Mouse (Mus musculus): ENCODE results near the gene Litaf. TPM values are rescaled to one million over a fixed set of nuclear protein-coding genes. Genes with fewer than 3 reads are reported as not detected.

Litaf gene
- polyA plus RNA-seq (2016; fragmentation: Nextera tagmentation; extraction: Ambion mirVana): 97.9 and 106 TPM in 2 replicates

GRCm38 (mm10) chr16:11066029-11066832 lies at the start of gene Litaf:
Litaf (minus strand) TSS chr16:11066157.
- Histone ChIP-seq H3K9me3 (replicated peaks) (no peaks in the 10 kb centered on the region), H3K4me3 (peak within 1 kb of the TSS; percentile 80), H3K27me3 (ENCODE audit: low read depth, poor library complexity, severe bottlenecking) (no peaks in the 10 kb centered on the region), H3K4me1 (peaks cover 70% of the 10 kb centered on the region), H3K27ac (replicated peaks) (peak within 1 kb of the TSS; percentile 99), H3K36me3 (peaks cover 24% of the 10 kb centered on the region)
- under 1% methylated on average over 78 of the region's 78 CpGs for WGBS
- DNase-seq (ENCODE audit: low spot score): peak; percentile 99

GRCm38 (mm10) chr16:11109198-11109740 lies 43.3 kb upstream of the Litaf start:
- Histone ChIP-seq H3K9me3 (replicated peaks) (no peaks in the 10 kb centered on the region), H3K27me3 (ENCODE audit: low read depth, poor library complexity, severe bottlenecking) (no peaks in the 10 kb centered on the region), H3K36me3 (peaks cover 42% of the 10 kb centered on the region), H3K4me1 (no peaks in the 10 kb centered on the region), H3K4me3 (no peak overlapping the region), H3K27ac (replicated peaks) (no peak overlapping the region)
- no peak for DNase-seq (ENCODE audit: low spot score)
- 80% methylated on average over 4 of the region's 4 CpGs for WGBS

- Histone ChIP-seq H3K4me1 (no peaks in the 10 kb centered on the region), H3K4me3 (no peak overlapping the region), H3K36me3 (peaks cover 49% of the 10 kb centered on the region), H3K27ac (replicated peaks) (no peak overlapping the region), H3K27me3 (ENCODE audit: low read depth, poor library complexity, severe bottlenecking) (no peaks in the 10 kb centered on the region), H3K9me3 (replicated peaks) (no peaks in the 10 kb centered on the region)
- 86% methylated on average over 1 of the region's 1 CpGs for WGBS
- no peak for DNase-seq (ENCODE audit: low spot score)
These were observed 38.9 kb upstream of the Litaf start for GRCm38 (mm10) chr16:11104905-11105304.

- Histone ChIP-seq H3K27me3 (ENCODE audit: low read depth, poor library complexity, severe bottlenecking) (no peaks in the 10 kb centered on the region), H3K9me3 (replicated peaks) (no peaks in the 10 kb centered on the region), H3K4me3 (no peak overlapping the region), H3K4me1 (no peaks in the 10 kb centered on the region), H3K36me3 (peaks cover 26% of the 10 kb centered on the region), H3K27ac (replicated peaks) (no peak overlapping the region)
- DNase-seq (ENCODE audit: low spot score): no peak
- 92% methylated on average over 3 of the region's 3 CpGs for WGBS
These were observed 31.3 kb upstream of the Litaf start for GRCm38 (mm10) chr16:11097301-11097700.

GRCm38 (mm10) chr16:11093717-11094386 lies 27.9 kb upstream of the Litaf start:
- Histone ChIP-seq H3K27me3 (ENCODE audit: low read depth, poor library complexity, severe bottlenecking) (no peaks in the 10 kb centered on the region), H3K36me3 (peaks cover 46% of the 10 kb centered on the region), H3K27ac (replicated peaks) (no peak overlapping the region), H3K4me1 (no peaks in the 10 kb centered on the region), H3K4me3 (no peak overlapping the region), H3K9me3 (replicated peaks) (no peaks in the 10 kb centered on the region)
- DNase-seq (ENCODE audit: low spot score): no peak
- 92% methylated on average over 13 of the region's 13 CpGs for WGBS

- no peak for DNase-seq (ENCODE audit: low spot score)
- 92% methylated on average over 3 of the region's 3 CpGs for WGBS
- H3K9me3 ChIP-seq (replicated peaks): no peaks in the 10 kb centered on the region
- no peak overlapping the region for H3K27ac ChIP-seq (replicated peaks)
- no peak overlapping the region for H3K4me3 ChIP-seq
- peaks cover 60% of the 10 kb centered on the region for H3K36me3 ChIP-seq
- H3K27me3 ChIP-seq (ENCODE audit: low read depth, poor library complexity, severe bottlenecking): no peaks in the 10 kb centered on the region
- no peaks in the 10 kb centered on the region for H3K4me1 ChIP-seq
These were observed 26.6 kb upstream of the Litaf start for GRCm38 (mm10) chr16:11092523-11092922.

GRCm38 (mm10) chr16:11092061-11092460 lies 26.1 kb upstream of the Litaf start:
- no peak overlapping the region for H3K4me3 ChIP-seq
- no peak overlapping the region for H3K27ac ChIP-seq (replicated peaks)
- no peaks in the 10 kb centered on the region for H3K9me3 ChIP-seq (replicated peaks)
- no peaks in the 10 kb centered on the region for H3K27me3 ChIP-seq (ENCODE audit: low read depth, poor library complexity, severe bottlenecking)
- 86% methylated on average over 4 of the region's 4 CpGs for WGBS
- H3K36me3 ChIP-seq: peaks cover 64% of the 10 kb centered on the region
- peaks cover 2% of the 10 kb centered on the region; the same call in 1 of the 2 replicates for H3K4me1 ChIP-seq
- no peak for DNase-seq (ENCODE audit: low spot score)

GRCm38 (mm10) chr16:11090836-11091570 lies 25.0 kb upstream of the Litaf start:
- Histone ChIP-seq H3K4me3 (no peak overlapping the region), H3K36me3 (peaks cover 74% of the 10 kb centered on the region), H3K27ac (replicated peaks) (no peak overlapping the region), H3K27me3 (ENCODE audit: low read depth, poor library complexity, severe bottlenecking) (no peaks in the 10 kb centered on the region), H3K4me1 (peaks cover 5% of the 10 kb centered on the region; the same call in 1 of the 2 replicates), H3K9me3 (replicated peaks) (no peaks in the 10 kb centered on the region)
- WGBS: 84% methylated on average over 10 of the region's 10 CpGs
- DNase-seq (ENCODE audit: low spot score): no peak

- 71% methylated on average over 5 of the region's 5 CpGs for WGBS
- H3K9me3 ChIP-seq (replicated peaks): no peaks in the 10 kb centered on the region
- no peak for DNase-seq (ENCODE audit: low spot score)
- peaks cover 94% of the 10 kb centered on the region for H3K36me3 ChIP-seq
- peaks cover 5% of the 10 kb centered on the region; the same call in 1 of the 2 replicates for H3K4me1 ChIP-seq
- no peak overlapping the region for H3K27ac ChIP-seq (replicated peaks)
- no peaks in the 10 kb centered on the region for H3K27me3 ChIP-seq (ENCODE audit: low read depth, poor library complexity, severe bottlenecking)
- H3K4me3 ChIP-seq: no peak overlapping the region
These were observed 21.1 kb upstream of the Litaf start for GRCm38 (mm10) chr16:11086856-11087588.

- peaks cover 5% of the 10 kb centered on the region; the same call in 1 of the 2 replicates for H3K4me1 ChIP-seq
- no peak overlapping the region for H3K4me3 ChIP-seq
- no peak overlapping the region for H3K27ac ChIP-seq (replicated peaks)
- H3K9me3 ChIP-seq (replicated peaks): no peaks in the 10 kb centered on the region
- no peak for DNase-seq (ENCODE audit: low spot score)
- WGBS: 96% methylated on average over 3 of the region's 3 CpGs
- no peaks in the 10 kb centered on the region for H3K27me3 ChIP-seq (ENCODE audit: low read depth, poor library complexity, severe bottlenecking)
- H3K36me3 ChIP-seq: peaks cover 93% of the 10 kb centered on the region
These were observed 20.3 kb upstream of the Litaf start for GRCm38 (mm10) chr16:11086299-11086698.

- H3K9me3 ChIP-seq (replicated peaks): no peaks in the 10 kb centered on the region
- no peak overlapping the region for H3K4me3 ChIP-seq
- no peak for DNase-seq (ENCODE audit: low spot score)
- WGBS: 94% methylated on average over 8 of the region's 8 CpGs
- peaks cover 5% of the 10 kb centered on the region; the same call in 1 of the 2 replicates for H3K4me1 ChIP-seq
- H3K36me3 ChIP-seq: peaks cover 94% of the 10 kb centered on the region
- H3K27ac ChIP-seq (replicated peaks): no peak overlapping the region
- H3K27me3 ChIP-seq (ENCODE audit: low read depth, poor library complexity, severe bottlenecking): no peaks in the 10 kb centered on the region
These were observed 18.2 kb upstream of the Litaf start for GRCm38 (mm10) chr16:11084181-11084580.

Measured in midbrain, embryonic 10.5 days (tissue).